Mouse (Mus musculus) hindbrain, embryonic 16.5 days (tissue): Measurements from ENCODE around the gene Tent5a. TPM values are rescaled to one million over a fixed set of nuclear protein-coding genes. Genes with fewer than 3 reads are reported as not detected.

Experiments
- ATAC-seq: fragments of 200-750 bp; cut with Nextera tagmentation; 2 replicates; pipeline ENCODE4 v1.8.0; 2017; ENCODE audit warnings: moderate TSS enrichment, moderate library complexity
- H3K27ac ChIP-seq: fragments of 300-500 bp; sonication (generic); 2 replicates; pipeline ENCODE4 v1.5.1; 2014; ENCODE audit warnings: low read depth, mild to moderate bottlenecking, control low read depth, low read length, moderate library complexity
- H3K27me3 ChIP-seq: fragments of 300-500 bp; sonication (generic); replicated peaks from 2 replicates; pipeline ENCODE4 v1.6.1; 2014; ENCODE audit warnings: low read length; ENCODE audit not compliant: control insufficient read depth, insufficient read depth
- H3K36me3 ChIP-seq: fragments of 300-500 bp; sonication (generic); 2 replicates; pipeline ENCODE4 v1.6.1; 2014; ENCODE audit warnings: mild to moderate bottlenecking, low read length, moderate library complexity, mixed read lengths; ENCODE audit not compliant: control insufficient read depth, insufficient read depth
- H3K4me1 ChIP-seq: fragments of 300-500 bp; sonication (generic); 2 replicates; pipeline ENCODE4 v1.6.1; 2014; ENCODE audit warnings: low read depth, low read length; ENCODE audit not compliant: control insufficient read depth, insufficient read depth
- H3K4me2 ChIP-seq: fragments of 300-500 bp; sonication (generic); 2 replicates; pipeline ENCODE4 v1.6.1; 2014; ENCODE audit warnings: mild to moderate bottlenecking, low read length, control low read depth, moderate library complexity
- H3K4me3 ChIP-seq: fragments of 300-500 bp; sonication (generic); 2 replicates; pipeline ENCODE4 v1.5.1; 2014; ENCODE audit warnings: mild to moderate bottlenecking, low read length, control low read depth, moderate library complexity
- H3K9ac ChIP-seq: fragments of 300-500 bp; sonication (generic); 2 replicates; pipeline ENCODE4 v1.6.1; 2014; ENCODE audit warnings: low read depth, mild to moderate bottlenecking, control low read depth, low read length, moderate library complexity
- H3K9me3 ChIP-seq: fragments of 300-500 bp; sonication (generic); 2 replicates; pipeline ENCODE4 v1.6.1; 2014; ENCODE audit warnings: mild to moderate bottlenecking, low read length, moderate library complexity; ENCODE audit not compliant: control insufficient read depth
- WGBS: fragments of 180-500 bp; shearing (Covaris S2); extraction: QIAGEN DNeasy Blood & Tissue Kit; methylation state at CpG from one replicate; pipeline ENCODE4 v1.1.7; 2014; 5-methylcytosine and 5-hydroxymethylcytosine counted together
- polyA plus RNA-seq: library from polyadenylated mRNA; unstranded; fragments of >200 nt; fragmentation: Nextera tagmentation; extraction: Ambion mirVana; gene quantifications from 2 replicates; pipeline ENCODE4 v1.2.1, GENCODE M21; 2015

Gene Tent5a
- polyA plus RNA-seq, 1 experiment from 2014 or later: 5.6 TPM

DNA sequence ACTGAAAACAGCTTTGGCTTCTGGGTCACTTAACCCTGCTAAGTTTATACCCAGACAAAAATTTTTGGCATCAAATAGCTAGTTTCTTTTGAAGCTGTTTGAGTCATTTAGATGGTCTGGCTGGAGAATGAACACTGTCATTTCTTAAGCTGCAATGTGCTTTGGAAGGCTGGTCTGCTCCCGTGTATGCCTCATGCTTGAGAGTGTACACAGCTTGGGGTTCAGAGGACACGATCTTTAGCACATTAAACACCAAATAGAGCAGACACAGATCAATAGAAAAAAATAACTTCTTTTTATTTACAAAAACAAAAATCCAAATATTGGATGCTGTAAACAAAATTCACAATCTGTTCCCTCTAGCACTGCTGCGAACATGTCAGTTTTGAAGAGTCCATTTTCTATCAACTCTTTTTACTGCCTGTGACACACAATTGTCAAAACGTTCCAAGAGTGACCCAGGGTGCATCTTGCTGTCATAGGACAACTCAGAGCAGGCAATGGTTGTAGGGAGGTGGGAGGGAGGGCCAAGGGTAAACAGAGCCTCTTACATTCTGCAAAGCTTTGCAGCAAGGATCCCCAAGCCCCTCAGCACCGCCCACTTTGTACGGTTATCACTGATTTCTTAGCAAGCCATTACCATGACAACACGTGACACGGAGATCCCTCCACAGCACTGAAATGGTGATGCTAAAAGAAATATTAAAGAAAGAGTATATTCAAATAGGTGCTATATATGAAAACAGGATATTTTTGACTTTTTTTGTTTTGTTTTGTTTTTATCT, 6.8 kb downstream of the Tent5a start:
- no peaks in the 10 kb centered on the region for H3K36me3 ChIP-seq
- 48% methylated on average over 8 of the region's 8 CpGs for WGBS
- no peak overlapping the region for H3K9ac ChIP-seq
- H3K4me1 ChIP-seq: peaks cover 2% of the 10 kb centered on the region; the same call in 1 of the 2 replicates
- no peaks in the 10 kb centered on the region for H3K27me3 ChIP-seq
- 0 out of 2 replicates have a peak overlapping the region, but pooled peaks have one; percentile 18 for H3K4me2 ChIP-seq
- H3K4me3 ChIP-seq: no peak overlapping the region
- H3K9me3 ChIP-seq: no peaks in the 10 kb centered on the region
- H3K27ac ChIP-seq: no peak overlapping the region
- ATAC-seq: no peak

- no peaks in the 10 kb centered on the region for H3K27me3 ChIP-seq
- H3K9me3 ChIP-seq: no peaks in the 10 kb centered on the region
- no peak overlapping the region for H3K4me2 ChIP-seq
- no peak overlapping the region for H3K27ac ChIP-seq
- ATAC-seq: no peak
- no peak overlapping the region for H3K4me3 ChIP-seq
- no peak overlapping the region for H3K9ac ChIP-seq
- no peaks in the 10 kb centered on the region for H3K36me3 ChIP-seq
- no peaks in the 10 kb centered on the region; the same call in 1 of the 2 replicates for H3K4me1 ChIP-seq
- 64% methylated on average over 1 of the region's 1 CpGs for WGBS
Measured at GRCm38 (mm10) chr9:85316122-85316521, 11.0 kb downstream of the Tent5a start.

DNA sequence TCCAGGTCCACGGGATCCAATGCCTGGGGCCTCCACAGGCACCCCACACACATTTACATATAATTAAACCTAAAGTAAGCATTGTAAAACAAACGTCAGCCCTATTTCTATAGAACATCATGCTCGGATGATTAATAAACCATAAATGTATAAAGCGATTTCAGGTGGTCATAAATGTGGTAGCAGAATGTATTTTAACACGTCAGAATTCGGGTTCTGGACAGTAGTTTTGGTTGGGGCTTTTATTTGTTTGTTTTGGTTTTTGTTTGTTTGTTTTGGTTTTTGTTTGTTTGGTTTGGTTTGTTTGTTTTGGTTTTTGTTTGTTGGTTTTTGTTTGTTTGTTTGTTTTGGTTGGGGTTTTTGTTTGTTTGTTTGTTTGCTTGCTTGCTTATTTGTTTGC, 14.7 kb downstream of the Tent5a start, which contains the start of gene Gm11114:
Gm11114 (plus strand) TSS at position 301 of the 400 bp plus-strand sequence.
- no peaks in the 10 kb centered on the region for H3K9me3 ChIP-seq
- H3K36me3 ChIP-seq: no peaks in the 10 kb centered on the region
- H3K4me3 ChIP-seq: no peak within 1 kb of the TSS
- WGBS: 87% methylated on average over 6 of the region's 6 CpGs
- no peak within 1 kb of the TSS for H3K4me2 ChIP-seq
- H3K27ac ChIP-seq: no peak within 1 kb of the TSS
- no peak for ATAC-seq
- no peak within 1 kb of the TSS for H3K9ac ChIP-seq
- H3K27me3 ChIP-seq: no peaks in the 10 kb centered on the region
- H3K4me1 ChIP-seq: no peaks in the 10 kb centered on the region

GRCm38 (mm10) chr9:85303378-85303777, 23.8 kb downstream of the Tent5a start:
- H3K4me2 ChIP-seq: no peak overlapping the region
- no peaks in the 10 kb centered on the region for H3K9me3 ChIP-seq
- no peaks in the 10 kb centered on the region for H3K27me3 ChIP-seq
- no peak overlapping the region for H3K9ac ChIP-seq
- no peaks in the 10 kb centered on the region for H3K4me1 ChIP-seq
- H3K36me3 ChIP-seq: no peaks in the 10 kb centered on the region
- H3K27ac ChIP-seq: no peak overlapping the region
- no peak for ATAC-seq
- no peak overlapping the region for H3K4me3 ChIP-seq
- 97% methylated on average over 3 of the region's 3 CpGs for WGBS

DNA sequence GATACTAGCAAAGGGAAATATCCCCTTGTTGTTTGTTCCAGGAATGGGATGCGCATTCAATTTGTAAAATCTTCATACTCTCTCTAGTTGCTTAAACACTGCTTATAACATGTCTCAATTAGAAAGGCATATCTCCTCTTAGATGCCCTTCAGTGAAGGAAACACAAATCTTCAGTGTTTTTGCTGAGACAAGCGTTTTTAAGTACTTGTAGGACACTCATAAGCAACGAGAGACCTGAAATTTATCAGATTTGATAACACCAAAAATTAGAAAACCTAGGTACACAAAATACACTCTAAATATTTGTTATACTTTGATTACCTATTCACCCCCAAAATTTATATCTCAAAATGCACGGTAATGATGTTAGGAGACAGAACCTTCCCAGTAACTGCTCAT, 24.3 kb downstream of the Tent5a start:
- ATAC-seq: no peak
- H3K27me3 ChIP-seq: no peaks in the 10 kb centered on the region
- H3K36me3 ChIP-seq: no peaks in the 10 kb centered on the region
- no peak overlapping the region for H3K4me3 ChIP-seq
- 87% methylated on average over 4 of the region's 4 CpGs for WGBS
- H3K4me2 ChIP-seq: no peak overlapping the region
- H3K27ac ChIP-seq: no peak overlapping the region
- no peak overlapping the region for H3K9ac ChIP-seq
- H3K9me3 ChIP-seq: no peaks in the 10 kb centered on the region
- H3K4me1 ChIP-seq: no peaks in the 10 kb centered on the region

DNA sequence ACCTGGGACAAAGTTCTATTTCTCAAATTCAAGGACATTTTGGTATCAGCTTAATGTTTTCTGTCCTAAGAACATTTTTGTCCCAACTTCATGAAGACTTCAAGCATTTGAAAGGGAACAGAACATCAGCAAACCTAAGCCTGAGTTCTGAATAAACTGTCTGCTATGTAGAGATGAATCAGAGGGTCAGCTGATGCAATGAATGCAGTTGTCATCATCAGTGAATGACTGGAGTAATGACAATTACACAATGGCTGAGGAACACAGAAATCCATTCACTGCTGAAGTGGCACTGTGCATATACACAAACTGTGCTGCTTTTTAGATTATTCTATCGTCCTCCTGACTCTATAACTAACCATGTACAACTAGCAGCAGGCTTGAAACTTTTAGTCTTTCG, 53.0 kb downstream of the Tent5a start:
- H3K36me3 ChIP-seq: no peaks in the 10 kb centered on the region
- no peak for ATAC-seq
- H3K27me3 ChIP-seq: no peaks in the 10 kb centered on the region
- H3K4me2 ChIP-seq: no peak overlapping the region
- no peaks in the 10 kb centered on the region for H3K9me3 ChIP-seq
- no peak overlapping the region for H3K9ac ChIP-seq
- H3K4me3 ChIP-seq: no peak overlapping the region
- H3K27ac ChIP-seq: no peak overlapping the region
- 75% methylated on average over 2 of the region's 2 CpGs for WGBS
- no peaks in the 10 kb centered on the region for H3K4me1 ChIP-seq

Other genes starting within 250 kb of the Tent5a start
- gene Gm11114, start 14.6 kb downstream of the Tent5a start, polyA plus RNA-seq: not detected in 2 replicates